Mouse (Mus musculus) neural tube, embryonic 15.5 days (tissue): ENCODE results near the gene Rtraf. TPM values are rescaled to one million over a fixed set of nuclear protein-coding genes. Genes with fewer than 3 reads are reported as not detected.

Experiments used
- ATAC-seq: fragments of 200-750 bp; cut with Nextera tagmentation; 2 replicates; pipeline ENCODE4 v1.8.0; 2017; ENCODE audit warnings: mild to moderate bottlenecking, moderate TSS enrichment, moderate library complexity; ENCODE audit not compliant: low FRiP score
- H3K27ac ChIP-seq: fragments of 300-500 bp; sonication (generic); replicated peaks from 2 replicates; pipeline ENCODE4 v1.5.1; 2015; ENCODE audit warnings: mild to moderate bottlenecking, inconsistent platforms
- H3K27me3 ChIP-seq: fragments of 300-500 bp; sonication (generic); replicated peaks from 2 replicates; pipeline ENCODE4 v1.6.1; 2015; ENCODE audit warnings: inconsistent platforms
- H3K36me3 ChIP-seq: fragments of 300-500 bp; sonication (generic); 2 replicates; pipeline ENCODE4 v1.6.1; 2015; ENCODE audit warnings: inconsistent platforms
- H3K4me1 ChIP-seq: fragments of 300-500 bp; sonication (generic); 2 replicates; pipeline ENCODE4 v1.6.1; 2015; ENCODE audit warnings: inconsistent platforms
- H3K4me2 ChIP-seq: fragments of 300-500 bp; sonication (generic); 2 replicates; pipeline ENCODE4 v1.6.1; 2015; ENCODE audit warnings: inconsistent platforms, mild to moderate bottlenecking, moderate library complexity
- H3K4me3 ChIP-seq: fragments of 300-500 bp; sonication (generic); replicated peaks from 2 replicates; pipeline ENCODE4 v1.5.1; 2015; ENCODE audit warnings: mild to moderate bottlenecking, inconsistent platforms
- H3K9ac ChIP-seq: fragments of 300-500 bp; sonication (generic); replicated peaks from 2 replicates; pipeline ENCODE4 v1.6.1; 2015; ENCODE audit warnings: mild to moderate bottlenecking, inconsistent platforms
- H3K9me3 ChIP-seq: fragments of 300-500 bp; sonication (generic); replicated peaks from 2 replicates; pipeline ENCODE4 v1.6.1; 2016; ENCODE audit warnings: inconsistent platforms
- WGBS: fragments of 180-500 bp; shearing (Covaris S2); methylation state at CpG from one replicate; pipeline ENCODE4 v1.1.7; 2015; ENCODE audit warnings: mixed read lengths; 5-methylcytosine and 5-hydroxymethylcytosine counted together
- polyA plus RNA-seq: library from polyadenylated mRNA; unstranded; fragments of >200 nt; fragmentation: Nextera tagmentation; extraction: Ambion mirVana; gene quantifications from 2 replicates; pipeline ENCODE4 v1.2.1, GENCODE M21; 2015

Rtraf gene
- polyA plus RNA-seq, 1 experiment from 2014 or later: 156 TPM

DNA sequence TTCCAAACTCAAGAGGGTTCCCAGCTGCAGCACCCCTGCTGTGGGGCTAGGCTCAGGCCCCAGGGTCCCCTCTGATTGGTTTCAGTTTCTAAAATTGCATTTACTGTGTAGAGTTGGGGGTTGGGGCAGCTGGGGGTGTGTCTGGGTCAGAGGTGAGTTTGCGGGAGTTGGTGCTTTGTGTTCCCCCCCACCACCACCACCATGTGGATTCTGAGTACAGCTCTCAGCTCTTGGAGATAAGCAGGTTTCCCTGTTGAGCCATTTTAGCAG is 57.3 kb downstream of the Rtraf start:
- Histone ChIP-seq H3K36me3 (no peaks in the 10 kb centered on the region), H3K27ac (no peak overlapping the region), H3K4me1 (peaks cover 13% of the 10 kb centered on the region), H3K27me3 (no peaks in the 10 kb centered on the region), H3K9ac (no peak overlapping the region), H3K4me3 (no peak overlapping the region), H3K4me2 (no peak overlapping the region), H3K9me3 (no peaks in the 10 kb centered on the region)
- WGBS: 13% methylated on average over 1 of the region's 1 CpGs
- no peak for ATAC-seq

- 60% methylated on average over 9 of the region's 9 CpGs for WGBS
These were observed 57.9 kb downstream of the Rtraf start for GRCm38 (mm10) chr14:19765539-19766379.

GRCm38 (mm10) chr14:19764331-19764730 is 59.3 kb downstream of the Rtraf start:
- ATAC-seq: no peak
- WGBS: 68% methylated on average over 8 of the region's 8 CpGs

More at GRCm38 (mm10) chr14:19765539-19766379, 57.9 kb downstream of the Rtraf start:
- no peak overlapping the region for H3K9ac ChIP-seq
- no peak for ATAC-seq
- H3K4me1 ChIP-seq: peaks cover 13% of the 10 kb centered on the region
- H3K27ac ChIP-seq: no peak overlapping the region
- H3K36me3 ChIP-seq: no peaks in the 10 kb centered on the region
- H3K9me3 ChIP-seq: no peaks in the 10 kb centered on the region
- no peak overlapping the region for H3K4me2 ChIP-seq
- H3K27me3 ChIP-seq: no peaks in the 10 kb centered on the region
- no peak overlapping the region for H3K4me3 ChIP-seq

GRCm38 (mm10) chr14:19763527-19763926 is 60.1 kb downstream of the Rtraf start:
- peaks cover 13% of the 10 kb centered on the region for H3K4me1 ChIP-seq
- H3K9ac ChIP-seq: no peak overlapping the region
- no peak overlapping the region for H3K4me3 ChIP-seq
- no peaks in the 10 kb centered on the region for H3K27me3 ChIP-seq
- no peak for ATAC-seq
- H3K27ac ChIP-seq: 0 out of 2 replicates have a peak overlapping the region, but pooled peaks have one; percentile 1
- no peak overlapping the region for H3K4me2 ChIP-seq
- no peaks in the 10 kb centered on the region for H3K36me3 ChIP-seq
- no peaks in the 10 kb centered on the region for H3K9me3 ChIP-seq
- 37% methylated on average over 8 of the region's 8 CpGs for WGBS

More at GRCm38 (mm10) chr14:19764331-19764730, 59.3 kb downstream of the Rtraf start:
- Histone ChIP-seq H3K9me3 (no peaks in the 10 kb centered on the region), H3K4me3 (no peak overlapping the region), H3K4me2 (no peak overlapping the region), H3K27me3 (no peaks in the 10 kb centered on the region), H3K9ac (no peak overlapping the region), H3K4me1 (peaks cover 13% of the 10 kb centered on the region), H3K27ac (no peak overlapping the region), H3K36me3 (no peaks in the 10 kb centered on the region)

DNA sequence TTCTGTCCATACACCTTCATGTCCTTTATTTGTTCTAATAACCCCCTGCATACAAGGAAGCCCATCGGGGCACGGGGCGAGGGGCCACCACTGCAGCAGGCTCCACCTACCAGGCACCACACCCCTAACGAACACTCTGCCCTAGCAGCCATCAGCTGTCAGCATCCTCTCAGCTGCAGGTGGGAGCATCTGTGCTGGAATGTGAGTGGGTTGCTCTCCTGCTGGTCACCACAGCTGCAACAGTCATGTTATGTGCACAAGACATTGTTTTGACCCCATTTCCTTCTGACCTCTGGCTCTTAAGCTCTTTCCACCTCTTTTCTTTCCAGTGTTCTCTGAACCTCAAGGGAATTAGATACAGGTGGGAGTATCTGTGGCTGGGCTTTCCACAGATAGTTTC is 61.6 kb downstream of the Rtraf start:
- no peak for ATAC-seq
- Histone ChIP-seq H3K9me3 (no peaks in the 10 kb centered on the region), H3K36me3 (no peaks in the 10 kb centered on the region), H3K27me3 (no peaks in the 10 kb centered on the region), H3K27ac (no peak overlapping the region), H3K4me3 (no peak overlapping the region), H3K4me1 (peaks cover 13% of the 10 kb centered on the region), H3K4me2 (no peak overlapping the region), H3K9ac (no peak overlapping the region)
- WGBS: 69% methylated on average over 4 of the region's 4 CpGs

Other genes starting within 250 kb of the Rtraf start
- 4.3 and 6.1 TPM in 2 replicates for gene Gm2237, start 238.7 kb downstream of the Rtraf start, polyA plus RNA-seq
- gene Gm5458, start 221.2 kb downstream of the Rtraf start, polyA plus RNA-seq: not detected in 2 replicates
- gene Nid2, start 72.6 kb downstream of the Rtraf start, polyA plus RNA-seq: 37.9 and 47.4 TPM in 2 replicates
- gene Gng2, start 153.8 kb upstream of the Rtraf start, polyA plus RNA-seq: 294 and 351 TPM in 2 replicates